Mouse (Mus musculus): ENCODE results near the gene Zfp947. TPM values are rescaled to one million over a fixed set of nuclear protein-coding genes. Genes with fewer than 3 reads are reported as not detected.
"Not testable (repeated sequence)": the region's sequence is repeated elsewhere in the genome, so short reads cannot be mapped to it uniquely, and the experiment has no call there.

The Zfp947 gene
- 0.43 and 0.82 TPM in 2 replicates for polyA plus RNA-seq (2012; rRNA removed)

- not testable (repeated sequence) for H3K27me3 ChIP-seq (ENCODE audit: control insufficient read depth, insufficient read depth, low read length); H3K4me1 ChIP-seq (ENCODE audit: control insufficient read depth, insufficient read depth, low read length)
- DNase-seq: peak; percentile 51 to 64
- 0 out of 2 replicates have a peak within 1 kb of the TSS, but pooled peaks have one; percentile 16 for H3K27ac ChIP-seq (ENCODE audit: insufficient read depth, low read length)
- under 1% methylated on average over 16 of the region's 16 CpGs for WGBS
- peak within 1 kb of the TSS; percentile 63 for H3K4me3 ChIP-seq (replicated peaks; ENCODE audit: insufficient read depth, low read depth, low read length)
These were observed at the start of gene Zfp947 for GRCm38 (mm10) chr17:22165722-22166294. Zfp947 (minus strand) TSS chr17:22166190.

GRCm38 (mm10) chr17:22165304-22165703 lies 686 bp downstream of the Zfp947 start:
- DNase-seq: peak in 1 of 2 experiments; percentile 9
- peak overlapping the region; percentile 63 for H3K4me3 ChIP-seq (replicated peaks; ENCODE audit: insufficient read depth, low read depth, low read length)
- not testable (repeated sequence) for H3K27me3 ChIP-seq (ENCODE audit: control insufficient read depth, insufficient read depth, low read length); H3K4me1 ChIP-seq (ENCODE audit: control insufficient read depth, insufficient read depth, low read length); H3K27ac ChIP-seq (ENCODE audit: insufficient read depth, low read length)
- WGBS: 9% methylated on average over 3 of the region's 3 CpGs

GRCm38 (mm10) chr17:22153951-22154350 lies 12.0 kb downstream of the Zfp947 start:
- not testable (repeated sequence) for DNase-seq; H3K4me1 ChIP-seq (ENCODE audit: control insufficient read depth, insufficient read depth, low read length); H3K27ac ChIP-seq (ENCODE audit: insufficient read depth, low read length); H3K27me3 ChIP-seq (ENCODE audit: control insufficient read depth, insufficient read depth, low read length); H3K4me3 ChIP-seq (replicated peaks; ENCODE audit: insufficient read depth, low read depth, low read length)
- WGBS: 62% methylated on average over 4 of the region's 4 CpGs

GRCm38 (mm10) chr17:22118770-22119169 lies 47.2 kb downstream of the Zfp947 start:
- Histone ChIP-seq H3K4me3 (replicated peaks; ENCODE audit: insufficient read depth, low read depth, low read length) (no peak overlapping the region), H3K27ac (ENCODE audit: insufficient read depth, low read length) (no peak overlapping the region), H3K4me1 (ENCODE audit: control insufficient read depth, insufficient read depth, low read length) (no peaks in the 10 kb centered on the region), H3K27me3 (ENCODE audit: control insufficient read depth, insufficient read depth, low read length) (no peaks in the 10 kb centered on the region)
- TF ChIP-seq CTCF (IDR thresholded peaks at IDR 0.05; ENCODE audit: borderline replicate concordance, insufficient read depth, low read depth, low read length) (no peak), POLR2A (IDR thresholded peaks at IDR 0.05; ENCODE audit: borderline replicate concordance, insufficient read depth, low read length) (no peak)
- no peak for DNase-seq

Other genes with a start within 250 kb of the Zfp947 start
- 7.8 and 9.2 TPM in 2 replicates for gene Zfp942, start 203.7 kb downstream of the Zfp947 start, polyA plus RNA-seq (2012; rRNA removed)
- gene Zfp943, start 203.6 kb downstream of the Zfp947 start, polyA plus RNA-seq (2012; rRNA removed): 14.1 and 14.6 TPM in 2 replicates
- 2.1 and 2.3 TPM in 2 replicates for gene Zfp994, start 59.4 kb upstream of the Zfp947 start, polyA plus RNA-seq (2012; rRNA removed)
- 8.1 TPM in 2 replicates for gene CT030661.1, start 148.6 kb upstream of the Zfp947 start, polyA plus RNA-seq (2012; rRNA removed)
- 8.0 and 8.4 TPM in 2 replicates for gene Zfp944, start 195.2 kb upstream of the Zfp947 start, polyA plus RNA-seq (2012; rRNA removed)
- 4.5 and 4.6 TPM in 2 replicates for gene Zfp758, start 195.3 kb upstream of the Zfp947 start, polyA plus RNA-seq (2012; rRNA removed)

All from cerebellum, adult 2 months (tissue).